Mouse (Mus musculus) forebrain, embryonic 11.5 days (tissue): ENCODE data around the gene Csnk2a2. TPM values are rescaled to one million over a fixed set of nuclear protein-coding genes. Genes with fewer than 3 reads are reported as not detected.

ENCODE experiments used
- ATAC-seq: fragments of 200-750 bp; cut with Nextera tagmentation; replicated peaks from 2 replicates; pipeline ENCODE4 v1.8.0; 2017; ENCODE audit warnings: moderate TSS enrichment; ENCODE audit not compliant: low FRiP score
- DNase-seq: peaks from one replicate; pipeline ENCODE4 v3.0.0-alpha.2; 2017; ENCODE audit warnings: low spot score
- H3K27ac ChIP-seq: fragments of 300-500 bp; sonication (generic); 2 replicates; pipeline ENCODE4 v1.5.1; 2014; ENCODE audit warnings: low read depth, low read length
- H3K27me3 ChIP-seq: fragments of 300-500 bp; sonication (generic); 2 replicates; pipeline ENCODE4 v1.6.1; 2014; ENCODE audit warnings: mild to moderate bottlenecking, low read length, mixed read lengths; ENCODE audit not compliant: control insufficient read depth, insufficient read depth
- H3K36me3 ChIP-seq: fragments of 300-500 bp; sonication (generic); 2 replicates; pipeline ENCODE4 v1.6.1; 2014; ENCODE audit warnings: mild to moderate bottlenecking, low read length, moderate library complexity, mixed read lengths; ENCODE audit not compliant: control insufficient read depth, insufficient read depth
- H3K4me1 ChIP-seq: fragments of 300-500 bp; sonication (generic); replicated peaks from 2 replicates; pipeline ENCODE4 v1.6.1; 2014; ENCODE audit warnings: low read length, mixed read lengths; ENCODE audit not compliant: control insufficient read depth, insufficient read depth
- H3K4me2 ChIP-seq: fragments of 300-500 bp; sonication (generic); 2 replicates; pipeline ENCODE4 v1.6.1; 2014; ENCODE audit warnings: low read depth, mild to moderate bottlenecking, low read length, moderate library complexity, mixed read lengths; ENCODE audit not compliant: severe bottlenecking
- H3K4me3 ChIP-seq: fragments of 300-500 bp; sonication (generic); 2 replicates; pipeline ENCODE4 v1.5.1; 2014; ENCODE audit warnings: low read depth, low read length
- H3K9ac ChIP-seq: fragments of 300-500 bp; sonication (generic); 2 replicates; pipeline ENCODE4 v1.6.1; 2014; ENCODE audit warnings: low read length
- H3K9me3 ChIP-seq: fragments of 300-500 bp; sonication (generic); 2 replicates; pipeline ENCODE4 v1.6.1; 2016; ENCODE audit warnings: low read length, mixed read lengths; ENCODE audit not compliant: control insufficient read depth
- WGBS: fragments of 180-500 bp; shearing (Covaris S2); extraction: QIAGEN DNeasy Blood & Tissue Kit; methylation state at CpG from one replicate; pipeline ENCODE4 v1.1.7; 2014; 5-methylcytosine and 5-hydroxymethylcytosine counted together
- polyA plus RNA-seq: library from polyadenylated mRNA; unstranded; fragments of >200 nt; fragmentation: Nextera tagmentation; extraction: Ambion mirVana; gene quantifications from 2 replicates; pipeline ENCODE4 v1.2.1, GENCODE M21; 2014

Csnk2a2 gene
- polyA plus RNA-seq, 1 experiment from 2014 or later = 21.2 TPM

- DNase-seq = no peak
- Histone ChIP-seq H3K36me3 (no peaks in the 10 kb centered on the region), H3K4me1 (peaks cover 10% of the 10 kb centered on the region), H3K9ac (no peak overlapping the region), H3K4me2 (no peak overlapping the region), H3K27ac (no peak overlapping the region), H3K4me3 (no peak overlapping the region), H3K27me3 (no peaks in the 10 kb centered on the region), H3K9me3 (no peaks in the 10 kb centered on the region)
- whole genome bisulfite sequencing = 96% methylated on average over 7 of the region's 7 CpGs
- ATAC-seq = no peak
These were observed 65.2 kb downstream of the Csnk2a2 start for GRCm38 (mm10) chr8:95424682-95425081.

- no peak overlapping the region for H3K27ac ChIP-seq
- no peaks in the 10 kb centered on the region for H3K36me3 ChIP-seq
- H3K9me3 ChIP-seq = no peaks in the 10 kb centered on the region
- no peak overlapping the region for H3K4me2 ChIP-seq
- no peak for DNase-seq
- no peak overlapping the region for H3K9ac ChIP-seq
- no peak overlapping the region for H3K4me3 ChIP-seq
- 92% methylated on average over 14 of the region's 14 CpGs for WGBS
- H3K4me1 ChIP-seq = peaks cover 4% of the 10 kb centered on the region; the same call in 1 of the 2 replicates
- H3K27me3 ChIP-seq = no peaks in the 10 kb centered on the region
- no peak for ATAC-seq
These were observed 67.5 kb downstream of the Csnk2a2 start for GRCm38 (mm10) chr8:95422193-95422810.

DNA sequence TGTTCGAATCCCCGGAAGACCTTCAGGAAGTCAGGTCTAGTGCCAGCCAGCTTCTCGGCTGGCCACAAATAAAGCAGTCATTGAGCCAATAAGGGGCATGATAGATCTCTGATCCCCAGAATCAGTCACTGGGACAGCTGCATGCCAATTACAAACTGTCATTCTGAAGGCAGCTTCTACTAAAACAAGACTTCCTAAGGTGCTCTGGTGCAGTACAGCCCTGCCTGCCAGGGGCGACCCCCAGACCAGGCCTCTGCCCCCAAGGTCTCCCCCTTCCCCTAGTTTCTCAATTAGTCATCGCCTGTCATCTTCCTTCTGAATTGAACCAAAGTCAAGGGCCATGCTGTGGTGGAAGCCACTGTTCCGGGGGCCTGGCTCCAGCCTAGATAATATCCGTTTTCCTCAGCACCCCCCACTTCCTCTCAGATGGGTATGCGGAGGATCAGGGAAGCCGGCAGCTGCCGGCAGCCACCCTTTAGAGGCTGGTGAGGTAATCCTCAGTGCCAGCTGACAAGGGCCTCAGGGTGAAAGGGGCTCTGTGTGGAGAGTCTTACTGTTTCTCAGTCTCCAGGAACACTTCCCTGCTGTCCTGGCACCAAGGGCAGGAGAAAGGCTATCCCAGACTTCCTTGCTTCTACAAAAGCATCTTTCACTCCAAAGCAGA lies 78.4 kb downstream of the Csnk2a2 start:
- Histone ChIP-seq H3K27me3 (no peaks in the 10 kb centered on the region), H3K36me3 (no peaks in the 10 kb centered on the region), H3K4me3 (no peak overlapping the region), H3K27ac (no peak overlapping the region), H3K9me3 (no peaks in the 10 kb centered on the region), H3K4me2 (no peak overlapping the region), H3K9ac (no peak overlapping the region), H3K4me1 (no peaks in the 10 kb centered on the region; the same call in 1 of the 2 replicates)
- DNase-seq (no peak), ATAC-seq (no peak)
- WGBS = 55% methylated on average over 10 of the region's 10 CpGs

DNA sequence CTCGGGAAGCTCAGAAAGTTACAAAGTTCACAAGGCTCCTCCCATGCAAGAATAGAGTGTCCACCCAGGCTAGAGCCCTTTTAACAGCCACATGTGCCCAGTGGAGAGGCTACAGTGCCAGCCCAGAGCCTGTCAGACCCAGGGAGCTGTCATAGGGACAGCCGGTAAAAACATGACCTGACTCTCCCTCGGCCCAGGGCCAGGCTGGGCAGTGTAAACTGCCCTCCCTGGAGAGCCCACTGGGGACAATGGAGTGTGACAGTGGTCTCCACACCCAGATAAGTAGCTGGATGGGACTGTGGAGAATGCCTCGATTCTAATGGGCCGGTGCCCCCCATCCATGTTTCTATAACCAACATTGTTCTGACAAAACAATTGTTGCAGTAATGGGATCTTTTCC lies 80.3 kb downstream of the Csnk2a2 start:
- no peaks in the 10 kb centered on the region for H3K27me3 ChIP-seq
- ATAC-seq (no peak), DNase-seq (no peak)
- H3K36me3 ChIP-seq = no peaks in the 10 kb centered on the region
- H3K4me1 ChIP-seq = no peaks in the 10 kb centered on the region; the same call in 1 of the 2 replicates
- H3K9ac ChIP-seq = no peak overlapping the region
- H3K9me3 ChIP-seq = no peaks in the 10 kb centered on the region
- WGBS = 78% methylated on average over 5 of the region's 5 CpGs
- H3K4me3 ChIP-seq = no peak overlapping the region
- H3K4me2 ChIP-seq = no peak overlapping the region
- H3K27ac ChIP-seq = no peak overlapping the region

- no peaks in the 10 kb centered on the region for H3K36me3 ChIP-seq
- ATAC-seq = no peak
- H3K4me1 ChIP-seq = no peaks in the 10 kb centered on the region
- H3K4me2 ChIP-seq = no peak overlapping the region
- H3K9me3 ChIP-seq = no peaks in the 10 kb centered on the region
- no peak for DNase-seq
- WGBS = 85% methylated on average over 7 of the region's 7 CpGs
- H3K27me3 ChIP-seq = no peaks in the 10 kb centered on the region
- no peak overlapping the region for H3K27ac ChIP-seq
- H3K9ac ChIP-seq = no peak overlapping the region
- H3K4me3 ChIP-seq = no peak overlapping the region
These were observed 88.7 kb downstream of the Csnk2a2 start for GRCm38 (mm10) chr8:95401091-95401490.

- Histone ChIP-seq H3K4me1 (no peaks in the 10 kb centered on the region), H3K36me3 (no peaks in the 10 kb centered on the region), H3K9me3 (no peaks in the 10 kb centered on the region), H3K27me3 (no peaks in the 10 kb centered on the region), H3K4me3 (no peak overlapping the region), H3K4me2 (no peak overlapping the region), H3K9ac (no peak overlapping the region), H3K27ac (no peak overlapping the region)
- WGBS = 82% methylated on average over 9 of the region's 9 CpGs
- ATAC-seq (no peak), DNase-seq (no peak)
These were observed 90.7 kb downstream of the Csnk2a2 start for GRCm38 (mm10) chr8:95399131-95399530.

DNA sequence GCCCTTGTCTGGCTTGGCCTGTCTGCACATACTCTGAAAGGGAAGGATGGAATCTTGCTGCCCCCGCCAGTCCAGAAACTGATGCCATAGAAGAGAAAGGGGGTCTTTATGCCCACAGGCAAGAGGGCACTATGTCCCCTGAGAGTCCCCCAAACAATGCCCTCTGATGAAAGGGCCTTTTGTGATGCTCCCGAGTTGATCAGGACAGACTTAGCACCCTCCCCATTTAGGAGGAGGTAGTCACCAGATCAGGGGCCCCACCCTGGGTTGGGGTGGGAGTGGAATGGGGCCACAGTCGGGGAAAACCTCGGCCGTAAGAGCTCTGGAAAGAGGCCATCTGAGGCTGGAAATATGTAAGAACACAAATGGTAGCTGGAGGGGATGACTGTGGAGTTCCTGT lies 92.6 kb downstream of the Csnk2a2 start:
- no peak overlapping the region for H3K4me3 ChIP-seq
- no peaks in the 10 kb centered on the region for H3K36me3 ChIP-seq
- no peak for ATAC-seq
- H3K4me1 ChIP-seq = no peaks in the 10 kb centered on the region
- 63% methylated on average over 5 of the region's 5 CpGs for WGBS
- H3K27ac ChIP-seq = no peak overlapping the region
- no peak for DNase-seq
- no peak overlapping the region for H3K4me2 ChIP-seq
- H3K9ac ChIP-seq = no peak overlapping the region
- no peaks in the 10 kb centered on the region for H3K9me3 ChIP-seq
- no peaks in the 10 kb centered on the region for H3K27me3 ChIP-seq

DNA sequence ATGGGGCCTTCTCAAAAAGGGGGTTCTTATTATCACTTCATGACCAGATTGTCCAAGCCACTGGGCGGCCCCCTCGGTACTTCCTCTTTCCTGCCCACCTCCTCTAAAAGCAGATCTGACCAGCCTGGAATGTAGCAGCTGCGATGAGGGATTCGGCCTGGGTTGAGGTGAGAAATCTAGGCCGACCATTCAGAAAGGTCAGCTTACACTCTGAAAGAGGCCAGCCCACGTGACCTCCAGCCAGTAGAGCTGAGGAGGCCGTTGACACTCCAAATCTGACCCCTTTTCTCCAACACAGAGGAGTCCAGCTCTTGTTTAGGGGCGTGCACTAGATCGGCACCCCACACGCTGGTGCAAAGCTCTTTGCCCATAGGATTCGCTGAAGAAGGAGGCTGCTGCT lies 93.1 kb downstream of the Csnk2a2 start:
- Histone ChIP-seq H3K4me3 (no peak overlapping the region), H3K36me3 (no peaks in the 10 kb centered on the region), H3K9me3 (no peaks in the 10 kb centered on the region), H3K4me1 (no peaks in the 10 kb centered on the region), H3K27ac (no peak overlapping the region), H3K4me2 (no peak overlapping the region), H3K27me3 (no peaks in the 10 kb centered on the region), H3K9ac (no peak overlapping the region)
- 69% methylated on average over 11 of the region's 11 CpGs for WGBS
- DNase-seq (no peak), ATAC-seq (no peak)
